Mouse (Mus musculus) adrenal gland, postnatal 10 days (tissue): ENCODE results near the gene Ropn1l. TPM values are rescaled to one million over a fixed set of nuclear protein-coding genes. Genes with fewer than 3 reads are reported as not detected.

Experiments used
- DNase-seq: peaks from one replicate; pipeline ENCODE4 v3.0.0; 2021; ENCODE audit warnings: mixed read lengths
- total RNA-seq, 2 experiments: library from RNA; stranded (reverse); gene quantifications; 2 replicates each; pipeline ENCODE4 v1.2.3; 2021

The Ropn1l gene
- total RNA-seq, 2 experiments from 2014 or later = 2.6 to 3.5 TPM

- DNase-seq = no peak
Observed at GRCm38 (mm10) chr15:31407490-31407889, 46.0 kb downstream of the Ropn1l start.

GRCm38 (mm10) chr15:31406881-31407280, 46.7 kb downstream of the Ropn1l start:
- DNase-seq = no peak

GRCm38 (mm10) chr15:31404346-31404745, 49.2 kb downstream of the Ropn1l start:
- no peak for DNase-seq

GRCm38 (mm10) chr15:31402200-31402892, 51.2 kb downstream of the Ropn1l start:
- no peak for DNase-seq

- no peak for DNase-seq
Observed at GRCm38 (mm10) chr15:31400974-31401373, 52.6 kb downstream of the Ropn1l start.

GRCm38 (mm10) chr15:31398769-31399168, 54.8 kb downstream of the Ropn1l start:
- no peak for DNase-seq

GRCm38 (mm10) chr15:31397379-31397778, 56.2 kb downstream of the Ropn1l start:
- no peak for DNase-seq

GRCm38 (mm10) chr15:31396755-31397154, 56.8 kb downstream of the Ropn1l start:
- DNase-seq = no peak

GRCm38 (mm10) chr15:31395986-31396385, 57.6 kb downstream of the Ropn1l start:
- DNase-seq = no peak

- DNase-seq = no peak
Observed at GRCm38 (mm10) chr15:31393402-31393801, 60.1 kb downstream of the Ropn1l start.

GRCm38 (mm10) chr15:31392705-31393104, 60.8 kb downstream of the Ropn1l start:
- DNase-seq = no peak

- DNase-seq = no peak
Observed at GRCm38 (mm10) chr15:31392135-31392534, 61.4 kb downstream of the Ropn1l start.

Other genes starting within 250 kb of the Ropn1l start
- gene Dap, start 229.4 kb downstream of the Ropn1l start, total RNA-seq = 10 to 100 TPM; 71.1 to 81.2 TPM
- gene Ankrd33b, start 86.0 kb downstream of the Ropn1l start, total RNA-seq = 1 to 10 TPM; 1.6 to 2.1 TPM
- gene March6, start 77.3 kb upstream of the Ropn1l start, total RNA-seq = 100 to 1,000 TPM in 1 of 2 experiments, 10 to 100 TPM in 1; 97.6 to 101 TPM
- gene Cmbl, start 111.7 kb upstream of the Ropn1l start, total RNA-seq = 100 to 1,000 TPM in 1 of 2 experiments, 10 to 100 TPM in 1; 82.2 to 106 TPM
- gene Cct5, start 148.1 kb upstream of the Ropn1l start, total RNA-seq = 100 to 1,000 TPM; 272 to 290 TPM
- gene Fam173b, start 148.1 kb upstream of the Ropn1l start, total RNA-seq = 10 to 100 TPM; 14.8 to 19.4 TPM